Mouse (Mus musculus) spleen, adult 2 months (tissue): Measurements from ENCODE around the gene Eddm3b.

Experiments used
- CTCF ChIP-seq: fragments of 200-500 bp; IDR thresholded peaks from 2 replicates; pipeline ENCODE4 v1.5.1; 2011; ENCODE audit warnings: mild to moderate bottlenecking, inconsistent platforms; ENCODE audit not compliant: insufficient read depth, insufficient read length, insufficient replicate concordance; ENCODE audit errors: extremely low read depth
- POLR2A ChIP-seq: fragments of 200-500 bp; IDR thresholded peaks from 2 replicates; pipeline ENCODE4 v1.6.1; 2011; ENCODE audit warnings: low read depth, low read length, inconsistent platforms

DNA sequence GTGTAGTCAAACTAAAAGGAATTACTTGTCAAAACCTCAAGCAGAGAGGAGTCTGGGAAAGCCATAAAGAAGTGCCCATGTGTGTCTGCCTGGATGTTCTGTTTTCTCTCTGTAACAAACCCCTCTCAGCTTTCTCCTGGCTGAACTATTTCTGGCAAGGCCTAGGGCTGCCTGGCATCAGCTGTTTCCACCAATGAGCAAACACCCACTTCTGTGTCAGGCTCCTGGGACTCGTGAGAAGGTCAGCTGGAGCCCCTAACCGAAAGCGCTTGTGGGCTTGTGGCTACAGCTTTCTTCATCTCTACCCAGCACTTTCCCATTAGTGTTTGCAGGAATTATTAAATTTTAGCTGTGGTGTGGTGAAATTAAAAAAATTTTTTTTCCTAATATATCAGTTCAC lies 2.3 kb upstream of the Eddm3b start:
- TF ChIP-seq POLR2A (no peak), CTCF (no peak)
